Mouse (Mus musculus) ES-Bruce4 (cell line): ENCODE measurements around the gene D630045J12Rik.

Source experiments
- CTCF ChIP-seq: IDR thresholded peaks from one replicate; pipeline ENCODE4 v1.8.1; 2011; ENCODE audit warnings: low read depth, low read length
- POLR2A ChIP-seq: IDR thresholded peaks from one replicate; pipeline ENCODE4 v1.8.1; 2011; ENCODE audit warnings: low read length; ENCODE audit not compliant: insufficient read depth

DNA sequence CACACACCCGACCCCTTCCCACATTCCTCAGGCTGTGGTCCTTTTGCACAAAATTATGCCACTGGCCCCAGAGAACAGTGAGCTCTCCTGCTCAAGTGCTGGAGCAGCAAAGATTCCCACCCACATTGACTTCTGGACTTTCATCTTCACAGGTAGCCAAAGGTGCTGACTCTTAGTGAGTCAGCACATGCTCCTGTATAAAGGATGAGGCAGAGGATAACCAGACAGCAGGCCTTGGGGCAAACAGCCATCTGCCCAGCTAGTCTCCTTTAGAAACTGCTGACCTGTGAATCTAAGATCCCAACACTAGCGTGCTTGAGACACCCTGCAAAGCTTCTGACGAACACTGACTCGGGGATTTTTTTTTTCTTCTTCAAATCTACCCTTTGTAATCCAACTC is 15.4 kb downstream of the D630045J12Rik start:
- TF ChIP-seq POLR2A (no peak), CTCF (no peak)
